26 mouse cellular contexts compared by ENCODE assay signal in the genomic region with DNA sequence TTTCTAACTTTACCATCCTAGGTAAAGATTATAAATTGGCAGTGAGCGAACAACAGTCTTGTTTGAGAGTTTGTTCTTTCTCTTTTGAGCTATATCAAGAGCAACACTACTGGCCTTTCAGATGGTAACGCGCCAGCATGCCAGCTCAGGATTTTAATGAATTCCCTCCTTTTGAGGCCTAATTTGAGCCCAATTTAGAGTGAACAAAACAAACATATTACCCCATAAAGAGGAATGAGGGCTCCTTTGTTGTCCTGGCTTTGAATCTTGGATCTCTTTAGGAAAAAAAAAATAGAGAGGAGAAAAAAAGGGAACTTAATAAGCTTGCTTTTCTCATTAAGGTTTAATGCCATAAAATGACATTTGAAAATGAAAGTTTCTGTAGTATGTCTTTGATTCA.
"Had no signal": no experiment of that assay in that cellular context is flagged by ENCODE, and none has a peak within 500 bp of the region (broad histone marks: within the 10 kb centered on the region; RNA-seq: fewer than 3 reads in every experiment).

No protein-coding gene starts in this region.

- H3K4me2 ChIP-seq: embryonic facial prominence, embryonic 12.5 days; embryonic facial prominence, embryonic 13.5 days; embryonic facial prominence, embryonic 15.5 days; forebrain, embryonic 12.5 days; forebrain, embryonic 13.5 days; forebrain, embryonic 15.5 days; heart, embryonic 11.5 days had no signal

- H3K36me3 ChIP-seq: embryonic facial prominence, embryonic 10.5 days; embryonic facial prominence, embryonic 12.5 days; embryonic facial prominence, embryonic 13.5 days; embryonic facial prominence, embryonic 15.5 days; forebrain, embryonic 10.5 days; forebrain, embryonic 12.5 days; forebrain, embryonic 15.5 days; heart, embryonic 10.5 days had no signal

- H3K4me3 ChIP-seq: embryonic facial prominence, embryonic 10.5 days; embryonic facial prominence, embryonic 12.5 days; embryonic facial prominence, embryonic 13.5 days; embryonic facial prominence, embryonic 15.5 days; erythroblast, embryonic 14.5 days; forebrain, embryonic 10.5 days; forebrain, embryonic 12.5 days; forebrain, embryonic 13.5 days; forebrain, embryonic 15.5 days; gastrocnemius, adult 2 months; heart, adult 2 months; heart, embryonic 10.5 days had no signal

- H3K27ac ChIP-seq: embryonic facial prominence, embryonic 10.5 days; embryonic facial prominence, embryonic 12.5 days; embryonic facial prominence, embryonic 13.5 days; embryonic facial prominence, embryonic 15.5 days; forebrain, embryonic 10.5 days; forebrain, embryonic 12.5 days; forebrain, embryonic 13.5 days; forebrain, embryonic 15.5 days; gastrocnemius, adult 2 months; heart, adult 2 months; heart, embryonic 10.5 days had no signal

- H3K4me1 ChIP-seq: embryonic facial prominence, embryonic 10.5 days; embryonic facial prominence, embryonic 12.5 days; embryonic facial prominence, embryonic 15.5 days; forebrain, embryonic 12.5 days; heart, embryonic 10.5 days had no signal

- H3K9ac ChIP-seq: embryonic facial prominence, embryonic 12.5 days; embryonic facial prominence, embryonic 13.5 days; embryonic facial prominence, embryonic 15.5 days; forebrain, embryonic 12.5 days; forebrain, embryonic 13.5 days; forebrain, embryonic 15.5 days had no signal

- ATAC-seq: forebrain, embryonic 13.5 days; forebrain, embryonic 15.5 days; forebrain, embryonic 16.5 days had no signal

- DNase-seq: cerebellum, adult 9-10 months; cerebellum, adult 9-11 months; cerebellum, postnatal 10 days; cerebellum, postnatal 14 days; cerebellum, postnatal 25 days; cerebellum, postnatal 36 days; embryo, embryonic 11 days; gastrocnemius, adult 2 months; gastrocnemius, postnatal 10 days; gastrocnemius, postnatal 14 days; gastrocnemius, postnatal 25 days; gastrocnemius, postnatal 36 days; heart, adult 18-20 months; heart, adult 2 months had no signal

- H3K9me3 ChIP-seq: embryonic facial prominence, embryonic 10.5 days; embryonic facial prominence, embryonic 12.5 days; embryonic facial prominence, embryonic 13.5 days; embryonic facial prominence, embryonic 15.5 days; forebrain, embryonic 10.5 days; forebrain, embryonic 12.5 days; forebrain, embryonic 13.5 days; forebrain, embryonic 15.5 days; heart, embryonic 10.5 days had no signal

- H3K27me3 ChIP-seq: embryonic facial prominence, embryonic 12.5 days; embryonic facial prominence, embryonic 13.5 days; embryonic facial prominence, embryonic 15.5 days had no signal
